Mouse (Mus musculus) spleen, adult 2 months (tissue): ENCODE data around the gene Ten1.

Source experiments
- CTCF ChIP-seq: fragments of 200-500 bp; IDR thresholded peaks from 2 replicates; pipeline ENCODE4 v1.5.1; 2011; ENCODE audit warnings: mild to moderate bottlenecking, inconsistent platforms; ENCODE audit not compliant: insufficient read depth, insufficient read length, insufficient replicate concordance; ENCODE audit errors: extremely low read depth
- POLR2A ChIP-seq: fragments of 200-500 bp; IDR thresholded peaks from 2 replicates; pipeline ENCODE4 v1.6.1; 2011; ENCODE audit warnings: low read depth, low read length, inconsistent platforms

DNA sequence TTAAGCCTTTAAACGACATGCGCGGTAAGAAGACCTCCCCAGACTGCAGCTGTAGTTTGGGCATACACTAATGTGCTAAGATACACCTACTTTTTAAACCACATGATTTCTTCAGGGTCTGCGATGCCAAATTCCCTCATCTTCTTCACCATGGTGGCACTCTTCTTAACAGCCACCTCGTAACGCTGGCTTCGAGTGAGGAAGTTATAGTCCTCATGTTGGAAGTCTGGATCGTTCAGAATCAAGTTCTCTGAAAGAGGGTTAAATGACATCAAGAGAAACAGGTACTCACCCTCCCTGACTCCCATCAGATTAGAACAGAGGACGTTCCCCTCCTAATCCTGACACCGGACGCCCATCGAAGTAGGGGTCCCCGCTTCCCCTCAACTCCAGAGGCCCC lies 523 bp upstream of the Ten1 start:
- TF ChIP-seq POLR2A (no peak), CTCF (no peak)
